Mouse (Mus musculus) neural tube, embryonic 12.5 days (tissue): ENCODE measurements around the gene Carmil2. TPM values are rescaled to one million over a fixed set of nuclear protein-coding genes. Genes with fewer than 3 reads are reported as not detected.
A peak's percentile ranks its signal among the peaks of the same experiment; 100 is the strongest.

Experiments used
- ATAC-seq: fragments of 200-750 bp; cut with Nextera tagmentation; 2 replicates; pipeline ENCODE4 v1.8.0; 2017; ENCODE audit warnings: low read depth, mild to moderate bottlenecking, moderate TSS enrichment, moderate library complexity; ENCODE audit not compliant: low FRiP score
- H3K27ac ChIP-seq: fragments of 300-500 bp; sonication (generic); 2 replicates; pipeline ENCODE4 v1.5.1; 2016
- H3K27me3 ChIP-seq: fragments of 300-500 bp; sonication (generic); replicated peaks from 2 replicates; pipeline ENCODE4 v1.6.1; 2016; ENCODE audit warnings: mild to moderate bottlenecking
- H3K36me3 ChIP-seq: fragments of 300-500 bp; sonication (generic); 2 replicates; pipeline ENCODE4 v1.6.1; 2016; ENCODE audit warnings: mild to moderate bottlenecking
- H3K4me1 ChIP-seq: fragments of 300-500 bp; sonication (generic); 2 replicates; pipeline ENCODE4 v1.6.1; 2016
- H3K4me2 ChIP-seq: fragments of 300-500 bp; sonication (generic); replicated peaks from 2 replicates; pipeline ENCODE4 v1.6.1; 2016; ENCODE audit warnings: mild to moderate bottlenecking
- H3K4me3 ChIP-seq: fragments of 300-500 bp; sonication (generic); 2 replicates; pipeline ENCODE4 v1.5.1; 2016
- H3K9ac ChIP-seq: fragments of 300-500 bp; sonication (generic); 2 replicates; pipeline ENCODE4 v1.6.1; 2016; ENCODE audit warnings: mild to moderate bottlenecking
- H3K9me3 ChIP-seq: fragments of 300-500 bp; sonication (generic); 2 replicates; pipeline ENCODE4 v1.6.1; 2016; ENCODE audit warnings: mild to moderate bottlenecking
- WGBS: fragments of 180-500 bp; shearing (Covaris S2); methylation state at CpG from one replicate; pipeline ENCODE4 v1.1.7; 2016; 5-methylcytosine and 5-hydroxymethylcytosine counted together
- polyA plus RNA-seq: library from polyadenylated mRNA; unstranded; fragments of >200 nt; fragmentation: Nextera tagmentation; extraction: Ambion mirVana; gene quantifications from 2 replicates; pipeline ENCODE4 v1.2.1, GENCODE M21; 2016

The Carmil2 gene
- polyA plus RNA-seq, 1 experiment from 2014 or later: 13.8 TPM

DNA sequence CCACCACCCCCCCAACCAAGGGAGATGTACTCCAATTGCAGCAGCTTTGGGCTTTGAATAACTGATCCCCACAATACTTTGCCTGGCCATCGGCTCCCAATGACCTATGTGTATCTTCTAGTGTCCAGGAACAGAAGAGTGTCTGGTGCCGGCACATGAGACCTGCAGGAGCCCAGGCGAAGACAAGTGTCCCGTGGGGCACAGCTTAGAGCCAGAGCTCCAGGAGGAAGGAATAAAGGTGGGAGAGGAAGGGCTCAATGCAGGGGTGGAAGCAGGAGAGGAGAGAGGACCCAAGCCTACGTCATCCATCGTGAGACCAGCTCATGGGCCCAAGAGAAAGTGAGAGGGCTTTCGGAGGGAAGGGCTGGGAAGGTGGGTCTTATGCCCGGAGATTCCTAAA, 22.6 kb downstream of the Carmil2 start:
- WGBS: 96% methylated on average over 8 of the region's 8 CpGs
- H3K27ac ChIP-seq: no peak overlapping the region
- peak; percentile 6; the same call in 1 of the 2 replicates for ATAC-seq
- H3K4me1 ChIP-seq: peaks cover 20% of the 10 kb centered on the region
- no peak overlapping the region for H3K4me3 ChIP-seq
- H3K4me2 ChIP-seq: no peak overlapping the region
- H3K9ac ChIP-seq: no peak overlapping the region
- H3K36me3 ChIP-seq: peaks cover 9% of the 10 kb centered on the region
- H3K27me3 ChIP-seq: no peaks in the 10 kb centered on the region
- no peaks in the 10 kb centered on the region for H3K9me3 ChIP-seq

DNA sequence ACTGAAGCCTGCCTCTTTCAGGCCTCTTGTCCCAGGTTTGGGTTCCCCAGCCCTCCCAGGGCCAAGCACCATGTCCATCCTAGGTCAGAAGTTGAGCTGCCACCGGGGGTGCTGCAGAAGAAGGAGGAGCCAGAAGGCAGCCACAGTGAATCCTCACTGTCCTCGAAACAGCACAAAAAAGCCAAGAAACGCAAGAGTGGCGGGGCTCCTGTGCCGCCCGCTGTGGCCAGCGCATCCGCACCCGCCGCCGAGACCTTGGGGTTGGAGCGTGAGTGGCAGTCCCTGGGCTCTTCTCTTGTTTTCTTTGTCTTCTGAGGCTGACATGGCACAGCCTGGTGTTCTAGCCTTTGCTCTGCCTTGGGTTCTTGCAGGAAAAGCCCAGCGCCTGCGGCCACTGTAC, 23.2 kb downstream of the Carmil2 start:
- H3K4me2 ChIP-seq: no peak overlapping the region
- peaks cover 2% of the 10 kb centered on the region for H3K36me3 ChIP-seq
- 70% methylated on average over 14 of the region's 14 CpGs for WGBS
- H3K4me1 ChIP-seq: peaks cover 20% of the 10 kb centered on the region
- H3K27ac ChIP-seq: no peak overlapping the region
- H3K27me3 ChIP-seq: no peaks in the 10 kb centered on the region
- ATAC-seq: no peak
- H3K9ac ChIP-seq: no peak overlapping the region
- H3K4me3 ChIP-seq: no peak overlapping the region
- H3K9me3 ChIP-seq: no peaks in the 10 kb centered on the region

DNA sequence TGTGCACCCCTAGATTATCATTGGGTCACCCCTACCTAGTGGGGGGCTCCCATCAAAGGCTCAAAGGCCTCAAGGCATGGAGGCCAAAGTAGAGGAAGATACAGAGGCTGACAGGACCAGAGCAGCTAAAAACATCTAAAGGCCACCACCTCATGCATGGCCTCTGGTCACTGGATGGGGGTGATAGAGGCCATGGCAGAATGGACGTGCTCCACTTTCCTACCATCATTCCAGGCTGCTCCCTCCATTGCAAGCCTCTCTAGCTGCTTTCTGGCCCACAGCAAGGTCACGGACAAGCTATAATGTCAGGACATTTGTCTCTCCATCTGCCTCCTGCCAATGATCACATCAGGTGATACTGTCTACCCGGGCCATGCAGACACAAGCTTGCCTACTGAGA, 26.2 kb downstream of the Carmil2 start:
- no peak overlapping the region for H3K4me2 ChIP-seq
- H3K9ac ChIP-seq: no peak overlapping the region
- no peaks in the 10 kb centered on the region for H3K27me3 ChIP-seq
- H3K4me1 ChIP-seq: peaks cover 7% of the 10 kb centered on the region
- 89% methylated on average over 3 of the region's 3 CpGs for WGBS
- H3K36me3 ChIP-seq: peaks cover 23% of the 10 kb centered on the region
- H3K9me3 ChIP-seq: no peaks in the 10 kb centered on the region
- no peak overlapping the region for H3K4me3 ChIP-seq
- no peak for ATAC-seq
- no peak overlapping the region for H3K27ac ChIP-seq

DNA sequence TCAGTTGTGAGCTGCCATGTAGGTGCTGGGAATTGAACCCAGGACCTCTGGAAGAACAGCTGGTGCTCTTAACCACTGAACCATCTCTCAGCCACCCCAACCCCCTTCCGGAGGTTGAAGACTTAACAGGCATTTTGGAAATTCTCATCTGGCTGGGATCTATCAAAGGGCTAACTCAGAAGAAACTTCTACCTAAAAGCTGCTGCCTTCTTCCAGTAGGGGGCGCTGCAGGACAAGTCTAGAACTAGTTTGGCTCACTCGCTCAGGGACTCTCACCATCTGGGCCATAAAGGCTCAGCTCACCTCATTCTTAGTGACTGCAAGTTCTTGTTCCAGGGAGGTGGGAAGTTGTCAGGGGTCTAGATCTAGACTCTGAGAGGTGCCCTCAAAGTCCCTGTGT, 28.1 kb downstream of the Carmil2 start:
- H3K4me3 ChIP-seq: no peak overlapping the region
- 8% methylated on average over 3 of the region's 3 CpGs for WGBS
- no peaks in the 10 kb centered on the region for H3K4me1 ChIP-seq
- H3K9ac ChIP-seq: no peak overlapping the region
- no peak overlapping the region for H3K27ac ChIP-seq
- no peaks in the 10 kb centered on the region for H3K9me3 ChIP-seq
- no peaks in the 10 kb centered on the region for H3K27me3 ChIP-seq
- peaks cover 28% of the 10 kb centered on the region for H3K36me3 ChIP-seq
- H3K4me2 ChIP-seq: no peak overlapping the region
- peak; percentile 46; the same call in 1 of the 2 replicates for ATAC-seq

DNA sequence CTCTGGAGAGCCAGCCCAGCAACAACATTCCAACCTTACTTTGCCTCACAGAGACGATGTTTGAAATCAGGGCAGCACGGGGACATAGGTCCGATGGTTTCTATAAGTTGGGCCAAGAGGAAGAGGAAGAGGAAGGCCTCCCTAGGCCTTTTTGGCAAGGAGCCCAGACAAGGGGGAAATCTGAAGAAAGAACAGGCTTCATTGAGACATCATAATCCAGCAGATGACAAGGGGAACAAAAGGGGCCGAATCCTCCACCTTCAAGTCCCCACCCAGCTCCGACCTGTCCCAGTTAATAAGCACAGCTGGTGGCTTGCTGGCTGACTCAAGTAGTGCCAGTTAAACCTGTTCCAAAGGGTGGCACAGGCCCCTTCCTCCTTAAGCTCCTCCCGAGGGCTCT, 29.0 kb downstream of the Carmil2 start:
- no peak overlapping the region for H3K27ac ChIP-seq
- ATAC-seq: no peak

DNA sequence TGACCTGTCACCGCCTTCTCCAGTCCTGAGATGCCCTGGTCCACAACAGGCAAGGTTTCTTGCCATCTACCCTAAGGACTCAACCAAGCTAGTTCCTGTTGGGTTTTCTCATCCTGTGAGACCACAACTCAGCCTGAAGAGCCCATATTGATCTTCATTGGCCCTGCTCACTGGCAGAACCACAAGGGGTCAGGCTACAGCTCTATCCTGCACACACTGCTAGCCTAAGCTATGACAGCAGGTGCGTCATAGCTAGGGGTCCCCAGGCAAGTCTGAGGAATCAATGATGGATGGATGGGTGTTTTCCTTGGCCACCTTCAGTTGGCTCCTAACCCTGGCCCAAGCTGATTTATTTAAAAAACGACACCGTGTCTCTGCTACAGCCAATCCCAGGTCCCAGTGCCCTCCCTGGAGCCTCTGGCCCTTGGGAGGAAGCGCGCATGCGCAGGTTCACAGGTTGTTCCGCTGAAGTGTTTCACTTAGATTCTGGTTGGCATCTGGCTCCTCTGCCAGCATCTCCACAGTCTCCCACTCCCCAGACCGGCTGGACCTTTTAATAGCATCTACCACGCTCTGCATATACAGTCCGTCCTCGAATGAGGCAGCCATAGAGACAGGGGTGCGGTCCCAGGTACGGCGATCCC, 30.4 kb downstream of the Carmil2 start:
- H3K36me3 ChIP-seq: peaks cover 34% of the 10 kb centered on the region
- H3K9ac ChIP-seq: no peak overlapping the region
- no peak overlapping the region for H3K4me3 ChIP-seq
- 94% methylated on average over 15 of the region's 15 CpGs for WGBS
- H3K27ac ChIP-seq: no peak overlapping the region
- no peak for ATAC-seq
- H3K4me2 ChIP-seq: no peak overlapping the region
- no peaks in the 10 kb centered on the region for H3K9me3 ChIP-seq
- no peaks in the 10 kb centered on the region for H3K4me1 ChIP-seq
- H3K27me3 ChIP-seq: no peaks in the 10 kb centered on the region

More for the DNA sequence above, 29.0 kb downstream of the Carmil2 start:
- no peaks in the 10 kb centered on the region for H3K9me3 ChIP-seq
- peaks cover 28% of the 10 kb centered on the region for H3K36me3 ChIP-seq
- 87% methylated on average over 6 of the region's 6 CpGs for WGBS
- H3K4me1 ChIP-seq: no peaks in the 10 kb centered on the region
- H3K4me3 ChIP-seq: no peak overlapping the region
- H3K9ac ChIP-seq: no peak overlapping the region
- no peaks in the 10 kb centered on the region for H3K27me3 ChIP-seq
- H3K4me2 ChIP-seq: no peak overlapping the region

DNA sequence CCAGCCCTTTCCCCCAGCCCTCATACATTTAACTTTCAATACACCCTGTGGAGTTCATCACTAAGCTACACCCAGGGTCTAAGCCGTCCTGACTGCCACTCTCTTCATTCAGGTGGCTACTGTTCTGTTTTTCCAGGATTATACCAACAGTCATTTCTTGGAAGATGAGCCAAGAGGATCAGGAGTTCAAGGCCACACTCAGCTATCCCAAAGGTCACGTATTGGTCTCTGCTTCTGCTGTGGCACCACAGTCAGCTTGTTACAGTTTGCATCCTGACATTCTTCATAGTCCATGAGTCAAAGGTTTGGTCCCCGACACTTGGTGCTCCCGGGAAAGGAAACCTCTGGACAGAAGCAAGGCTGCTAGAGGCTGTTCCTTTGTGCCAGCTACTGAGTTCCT, 33.6 kb downstream of the Carmil2 start:
- no peak overlapping the region for H3K27ac ChIP-seq
- peaks cover 49% of the 10 kb centered on the region for H3K36me3 ChIP-seq
- no peaks in the 10 kb centered on the region for H3K4me1 ChIP-seq
- no peak overlapping the region for H3K4me2 ChIP-seq
- H3K9ac ChIP-seq: no peak overlapping the region
- H3K9me3 ChIP-seq: no peaks in the 10 kb centered on the region
- ATAC-seq: no peak
- no peaks in the 10 kb centered on the region for H3K27me3 ChIP-seq
- 89% methylated on average over 4 of the region's 4 CpGs for WGBS
- no peak overlapping the region for H3K4me3 ChIP-seq

DNA sequence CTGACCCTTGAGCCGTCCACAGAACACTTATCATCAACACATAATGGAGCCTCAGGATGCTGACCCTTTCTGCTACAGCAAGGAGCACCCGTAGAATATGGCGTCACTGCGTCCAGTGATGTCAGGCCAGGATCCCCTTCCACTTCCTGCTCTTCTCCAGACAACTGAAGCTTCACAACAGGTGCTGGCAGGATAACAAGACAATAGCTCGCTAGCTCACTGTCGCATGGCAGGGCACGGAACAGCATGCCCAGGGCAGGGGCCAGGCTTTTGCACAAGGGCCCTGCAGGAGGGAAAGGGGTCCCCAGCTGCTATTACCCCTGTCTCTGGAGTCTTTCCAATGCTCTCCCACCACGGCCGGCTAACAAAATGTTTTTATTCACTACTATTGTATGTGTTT, 36.8 kb downstream of the Carmil2 start:
- no peak overlapping the region for H3K9ac ChIP-seq
- no peaks in the 10 kb centered on the region for H3K9me3 ChIP-seq
- no peak overlapping the region for H3K4me3 ChIP-seq
- no peak overlapping the region for H3K27ac ChIP-seq
- H3K4me1 ChIP-seq: no peaks in the 10 kb centered on the region
- 94% methylated on average over 9 of the region's 9 CpGs for WGBS
- no peak for ATAC-seq
- H3K4me2 ChIP-seq: no peak overlapping the region
- peaks cover 46% of the 10 kb centered on the region for H3K36me3 ChIP-seq
- no peaks in the 10 kb centered on the region for H3K27me3 ChIP-seq

DNA sequence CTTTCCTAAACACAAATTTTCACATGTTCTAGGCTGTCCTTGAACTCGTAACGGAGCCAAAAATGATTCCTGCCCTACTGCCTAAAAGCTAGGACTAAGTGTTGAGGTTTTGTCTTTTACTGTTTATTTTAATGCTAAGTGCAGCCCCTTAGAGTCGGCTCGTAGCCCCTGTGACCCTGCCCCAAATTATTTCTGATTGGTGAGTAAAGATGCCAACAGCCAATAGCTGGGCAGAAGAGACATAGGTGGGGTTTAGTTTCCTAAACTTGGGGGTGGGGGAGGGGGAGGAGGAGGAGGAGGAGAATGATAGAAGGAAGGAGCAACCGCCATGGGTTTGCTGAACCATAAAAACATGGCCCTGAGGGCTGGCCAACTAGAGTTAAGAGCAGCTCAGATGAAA, 39.7 kb downstream of the Carmil2 start:
- peaks cover 47% of the 10 kb centered on the region for H3K36me3 ChIP-seq
- ATAC-seq: no peak
- 77% methylated on average over 5 of the region's 5 CpGs for WGBS
- no peaks in the 10 kb centered on the region for H3K4me1 ChIP-seq
- H3K9me3 ChIP-seq: no peaks in the 10 kb centered on the region
- no peaks in the 10 kb centered on the region for H3K27me3 ChIP-seq
- H3K4me3 ChIP-seq: no peak overlapping the region
- H3K4me2 ChIP-seq: no peak overlapping the region
- no peak overlapping the region for H3K27ac ChIP-seq
- no peak overlapping the region for H3K9ac ChIP-seq

DNA sequence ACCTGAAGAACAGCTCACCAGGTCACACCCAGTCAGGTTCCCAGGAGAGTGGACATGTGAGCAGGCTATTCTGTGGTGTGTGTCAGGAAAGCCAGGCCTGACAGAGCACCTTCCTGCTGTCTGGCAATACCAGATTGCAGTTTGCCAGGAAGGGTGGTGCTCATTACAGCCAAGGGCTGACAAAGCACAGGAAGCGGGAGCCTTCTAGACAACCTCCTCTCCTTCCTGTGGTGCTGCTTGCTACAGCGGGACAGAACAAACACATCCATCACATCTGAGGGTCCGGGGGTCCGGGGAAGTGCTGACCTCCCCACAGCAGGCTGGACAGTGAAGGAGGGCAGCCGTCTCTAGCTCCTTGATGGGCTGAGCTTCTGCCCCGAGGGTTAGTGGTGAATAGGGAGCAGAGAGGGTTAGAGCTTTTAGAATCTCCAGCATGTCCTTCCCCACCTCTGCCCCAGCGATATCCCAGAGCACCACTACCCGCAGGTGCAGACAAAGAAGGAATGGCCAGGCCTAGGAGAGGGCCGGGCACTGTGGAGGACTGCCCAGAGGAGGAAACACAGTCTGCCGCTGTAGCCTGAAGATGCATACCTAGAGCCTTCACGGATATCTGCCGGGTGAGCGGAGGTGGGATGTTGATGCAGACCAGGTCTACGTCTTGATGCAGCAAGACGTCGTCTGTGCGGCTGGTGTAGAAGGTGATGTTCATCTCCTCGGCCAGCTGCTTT, 41.5 kb downstream of the Carmil2 start:
- Histone ChIP-seq H3K27me3 (no peaks in the 10 kb centered on the region), H3K9me3 (no peaks in the 10 kb centered on the region), H3K27ac (no peak overlapping the region), H3K36me3 (peaks cover 43% of the 10 kb centered on the region), H3K4me3 (no peak overlapping the region), H3K4me1 (no peaks in the 10 kb centered on the region), H3K4me2 (no peak overlapping the region), H3K9ac (no peak overlapping the region)
- no peak for ATAC-seq
- whole genome bisulfite sequencing: 89% methylated on average over 18 of the region's 18 CpGs

DNA sequence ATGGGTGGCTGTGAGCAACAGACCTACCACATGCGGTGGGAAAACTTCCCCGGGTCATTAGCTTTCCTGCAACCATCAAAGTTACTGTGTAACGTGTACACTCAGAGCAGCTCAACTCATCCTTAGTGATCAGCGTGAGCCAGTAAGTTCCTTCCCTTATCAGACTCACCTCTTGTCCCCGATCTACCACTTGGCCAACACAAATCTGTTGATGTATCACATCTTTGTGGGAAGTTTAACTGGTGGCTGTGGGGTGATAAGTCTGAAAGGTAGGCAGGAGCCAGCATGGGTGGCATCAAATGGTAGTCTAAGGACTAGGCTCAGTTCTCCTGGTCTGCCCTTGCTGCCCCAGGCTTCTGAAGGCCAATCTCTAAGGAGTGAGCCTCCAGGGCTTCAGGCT, 46.1 kb downstream of the Carmil2 start:
- no peak overlapping the region for H3K9ac ChIP-seq
- ATAC-seq: no peak
- WGBS: 93% methylated on average over 5 of the region's 5 CpGs
- H3K9me3 ChIP-seq: no peaks in the 10 kb centered on the region
- peaks cover 14% of the 10 kb centered on the region; the same call in 1 of the 2 replicates for H3K36me3 ChIP-seq
- no peaks in the 10 kb centered on the region for H3K4me1 ChIP-seq
- H3K27ac ChIP-seq: no peak overlapping the region
- H3K4me3 ChIP-seq: no peak overlapping the region
- H3K27me3 ChIP-seq: no peaks in the 10 kb centered on the region
- H3K4me2 ChIP-seq: no peak overlapping the region

DNA sequence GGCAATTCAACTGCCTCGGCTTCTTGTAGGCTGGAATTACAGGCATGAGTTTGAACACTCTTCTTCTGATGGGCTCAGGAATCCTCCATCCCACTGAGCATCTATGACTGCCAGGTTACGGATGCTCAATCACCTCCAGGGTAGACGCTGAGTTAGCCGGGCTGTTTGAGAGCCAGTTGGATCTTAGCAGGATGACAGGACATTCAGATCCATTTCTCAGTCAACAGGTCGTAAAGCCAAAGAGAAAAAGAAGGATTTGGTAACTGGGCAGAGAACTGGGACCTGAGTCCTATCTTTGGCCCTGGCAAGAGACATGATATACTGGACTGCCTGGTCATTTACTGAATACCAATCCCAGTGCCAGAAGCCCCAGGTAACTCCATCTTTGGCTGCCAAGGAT, 53.1 kb downstream of the Carmil2 start:
- WGBS: 90% methylated on average over 5 of the region's 5 CpGs
- Histone ChIP-seq H3K4me3 (no peak overlapping the region), H3K4me2 (no peak overlapping the region), H3K36me3 (peaks cover 3% of the 10 kb centered on the region; the same call in 1 of the 2 replicates), H3K4me1 (no peaks in the 10 kb centered on the region), H3K9ac (no peak overlapping the region), H3K27me3 (no peaks in the 10 kb centered on the region), H3K9me3 (no peaks in the 10 kb centered on the region), H3K27ac (no peak overlapping the region)
- no peak for ATAC-seq

DNA sequence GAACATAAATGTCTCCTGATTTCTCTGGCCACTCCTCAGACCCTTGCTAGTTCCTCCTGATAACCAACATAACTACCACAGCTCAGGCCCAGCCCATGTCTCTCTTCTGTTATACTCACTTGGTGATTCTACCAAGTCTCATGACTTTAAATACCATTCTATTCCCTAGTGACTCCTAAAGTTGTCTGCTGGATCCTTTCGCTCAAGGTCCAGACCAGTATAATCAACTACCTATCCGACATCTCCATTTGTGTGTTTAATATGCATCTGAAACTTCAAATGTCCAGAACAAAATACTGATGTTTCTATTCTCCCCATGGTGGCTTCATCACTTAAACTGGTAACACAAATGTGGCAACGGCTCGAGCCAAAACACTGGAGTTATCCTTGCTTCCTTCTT, 57.2 kb downstream of the Carmil2 start:
- Histone ChIP-seq H3K4me3 (no peak overlapping the region), H3K9ac (no peak overlapping the region), H3K27me3 (no peaks in the 10 kb centered on the region), H3K36me3 (peaks cover 7% of the 10 kb centered on the region; the same call in 1 of the 2 replicates), H3K9me3 (no peaks in the 10 kb centered on the region), H3K27ac (no peak overlapping the region), H3K4me1 (no peaks in the 10 kb centered on the region; the same call in 1 of the 2 replicates), H3K4me2 (no peak overlapping the region)
- no peak for ATAC-seq
- WGBS: 90% methylated on average over 4 of the region's 4 CpGs
